Mouse (Mus musculus): ENCODE data around the gene Gnpat.
"Not testable (repeated sequence)": the region's sequence is repeated elsewhere in the genome, so short reads cannot be mapped to it uniquely, and the experiment has no call there.

The Gnpat gene

GRCm38 (mm10) chr8:124842929-124843328 lies 19.9 kb upstream of the Gnpat start:
- DNase-seq (ENCODE audit: low read depth, low spot score): not testable (repeated sequence)

GRCm38 (mm10) chr8:124845131-124845530 lies 17.7 kb upstream of the Gnpat start:
- DNase-seq (ENCODE audit: low read depth, low spot score): no peak

GRCm38 (mm10) chr8:124845573-124845972 lies 17.3 kb upstream of the Gnpat start:
- DNase-seq (ENCODE audit: low read depth, low spot score): no peak

GRCm38 (mm10) chr8:124853511-124853910 lies 9.3 kb upstream of the Gnpat start:
- no peak for DNase-seq (ENCODE audit: low read depth, low spot score)

GRCm38 (mm10) chr8:124859466-124859865 lies 3.4 kb upstream of the Gnpat start:
- peak; percentile 77 for DNase-seq (ENCODE audit: low read depth, low spot score)

GRCm38 (mm10) chr8:124860188-124860587 lies 2.6 kb upstream of the Gnpat start:
- no peak for DNase-seq (ENCODE audit: low read depth, low spot score)

- peak; percentile 48 for DNase-seq (ENCODE audit: low read depth, low spot score)
Measured at GRCm38 (mm10) chr8:124863163-124863677, 387 bp downstream of the Gnpat start.

- DNase-seq (ENCODE audit: low read depth, low spot score): peak; percentile 27
Measured at GRCm38 (mm10) chr8:124863729-124864128, 896 bp downstream of the Gnpat start.

GRCm38 (mm10) chr8:124866669-124867068 lies 3.8 kb downstream of the Gnpat start:
- DNase-seq (ENCODE audit: low read depth, low spot score): no peak

GRCm38 (mm10) chr8:124867126-124867525 lies 4.3 kb downstream of the Gnpat start:
- no peak for DNase-seq (ENCODE audit: low read depth, low spot score)

GRCm38 (mm10) chr8:124869708-124870107 lies 6.9 kb downstream of the Gnpat start:
- DNase-seq (ENCODE audit: low read depth, low spot score): no peak

- DNase-seq (ENCODE audit: low read depth, low spot score): no peak
Measured at GRCm38 (mm10) chr8:124871474-124871873, 8.6 kb downstream of the Gnpat start.

GRCm38 (mm10) chr8:124872081-124872480 lies 9.2 kb downstream of the Gnpat start:
- DNase-seq (ENCODE audit: low read depth, low spot score): peak; percentile 82

GRCm38 (mm10) chr8:124872690-124873089 lies 9.9 kb downstream of the Gnpat start:
- no peak for DNase-seq (ENCODE audit: low read depth, low spot score)

- no peak for DNase-seq (ENCODE audit: low read depth, low spot score)
Measured at GRCm38 (mm10) chr8:124878141-124878540, 15.3 kb downstream of the Gnpat start.

- DNase-seq (ENCODE audit: low read depth, low spot score): no peak
Measured at GRCm38 (mm10) chr8:124878946-124879526, 16.2 kb downstream of the Gnpat start.

GRCm38 (mm10) chr8:124888385-124888784 lies 25.6 kb downstream of the Gnpat start:
- DNase-seq (ENCODE audit: low read depth, low spot score): peak; percentile 55

GRCm38 (mm10) chr8:124892596-124892995 lies 29.8 kb downstream of the Gnpat start:
- DNase-seq (ENCODE audit: low read depth, low spot score): no peak

GRCm38 (mm10) chr8:124896010-124896631 lies 33.3 kb downstream of the Gnpat start:
- DNase-seq (ENCODE audit: low read depth, low spot score): peak; percentile 28

GRCm38 (mm10) chr8:124896632-124897385 lies 34.0 kb downstream of the Gnpat start:
- DNase-seq (ENCODE audit: low read depth, low spot score): peak; percentile 35

- peak; percentile 97 for DNase-seq (ENCODE audit: low read depth, low spot score)
Measured at GRCm38 (mm10) chr8:124897386-124898250, 34.8 kb downstream of the Gnpat start, which contains the start of the genes Exoc8 and Sprtn. Exoc8 (minus strand) TSS chr8:124897705. Sprtn (plus strand) TSS chr8:124897886.
